Mouse (Mus musculus) brown adipose tissue, adult 24 weeks (tissue): Measurements from ENCODE around the gene Sapcd1. TPM values are rescaled to one million over a fixed set of nuclear protein-coding genes. Genes with fewer than 3 reads are reported as not detected.

ENCODE experiments used
- H3K27ac ChIP-seq: fragments of 200-500 bp; replicated peaks from 2 replicates; pipeline ENCODE4 v1.5.1; 2012; ENCODE audit warnings: low read depth, mild to moderate bottlenecking, low read length
- H3K4me1 ChIP-seq: fragments of 200-500 bp; 2 replicates; pipeline ENCODE4 v1.6.1; 2012; ENCODE audit warnings: low read length, mixed read lengths; ENCODE audit not compliant: control insufficient read depth, insufficient read depth, insufficient read length
- H3K4me3 ChIP-seq: fragments of 200-500 bp; 2 replicates; pipeline ENCODE4 v1.5.1; 2012; ENCODE audit warnings: low read depth, mild to moderate bottlenecking, low read length, moderate library complexity; ENCODE audit not compliant: insufficient read depth
- polyA plus RNA-seq: library from polyadenylated mRNA; stranded (reverse); fragments of >200 nt; gene quantifications from 2 replicates; pipeline ENCODE4 v1.2.4, GENCODE M21; 2012; ENCODE audit not compliant: missing spikeins, insufficient read depth, insufficient read length

The Sapcd1 gene
- polyA plus RNA-seq, 1 experiment: not detected

- no peak overlapping the region for H3K4me3 ChIP-seq
- peaks cover 3% of the 10 kb centered on the region; the same call in 1 of the 2 replicates for H3K4me1 ChIP-seq
- no peak overlapping the region for H3K27ac ChIP-seq
Observed at GRCm38 (mm10) chr17:35024691-35025488, 2.9 kb downstream of the Sapcd1 start.

GRCm38 (mm10) chr17:35024261-35024660, 3.6 kb downstream of the Sapcd1 start:
- H3K27ac ChIP-seq: no peak overlapping the region
- peaks cover 3% of the 10 kb centered on the region; the same call in 1 of the 2 replicates for H3K4me1 ChIP-seq
- H3K4me3 ChIP-seq: no peak overlapping the region

GRCm38 (mm10) chr17:35023756-35024155, 4.1 kb downstream of the Sapcd1 start:
- Histone ChIP-seq H3K4me3 (no peak overlapping the region), H3K4me1 (peaks cover 3% of the 10 kb centered on the region; the same call in 1 of the 2 replicates), H3K27ac (no peak overlapping the region)

- H3K4me3 ChIP-seq: no peak overlapping the region
- no peak overlapping the region; the same call in 1 of the 2 replicates for H3K27ac ChIP-seq
- peaks cover 3% of the 10 kb centered on the region; the same call in 1 of the 2 replicates for H3K4me1 ChIP-seq
Observed at GRCm38 (mm10) chr17:35023221-35023620, 4.6 kb downstream of the Sapcd1 start.

GRCm38 (mm10) chr17:35022541-35023060, 5.2 kb downstream of the Sapcd1 start:
- H3K4me3 ChIP-seq: no peak overlapping the region
- peak overlapping the region; percentile 94 for H3K27ac ChIP-seq
- H3K4me1 ChIP-seq: peaks cover 3% of the 10 kb centered on the region; the same call in 1 of the 2 replicates

- peaks cover 3% of the 10 kb centered on the region; the same call in 1 of the 2 replicates for H3K4me1 ChIP-seq
- H3K27ac ChIP-seq: peak overlapping the region; percentile 94
- peak overlapping the region; percentile 42; the same call in 1 of the 2 replicates for H3K4me3 ChIP-seq
Observed at GRCm38 (mm10) chr17:35021842-35022477, 5.9 kb downstream of the Sapcd1 start.

- Histone ChIP-seq H3K4me3 (peak overlapping the region; percentile 42), H3K27ac (peak overlapping the region; percentile 94), H3K4me1 (peaks cover 3% of the 10 kb centered on the region; the same call in 1 of the 2 replicates)
Observed at GRCm38 (mm10) chr17:35021163-35021808, 6.5 kb downstream of the Sapcd1 start.

- Histone ChIP-seq H3K27ac (no peak overlapping the region), H3K4me3 (no peak overlapping the region), H3K4me1 (peaks cover 3% of the 10 kb centered on the region; the same call in 1 of the 2 replicates)
Observed at GRCm38 (mm10) chr17:35020551-35020950, 7.3 kb downstream of the Sapcd1 start.

- no peak overlapping the region for H3K4me3 ChIP-seq
Observed at GRCm38 (mm10) chr17:35019894-35020293, 7.9 kb downstream of the Sapcd1 start.

GRCm38 (mm10) chr17:35018171-35018570, 9.6 kb downstream of the Sapcd1 start:
- H3K27ac ChIP-seq: no peak overlapping the region
- H3K4me1 ChIP-seq: peaks cover 3% of the 10 kb centered on the region; the same call in 1 of the 2 replicates
- no peak overlapping the region for H3K4me3 ChIP-seq

More at GRCm38 (mm10) chr17:35019894-35020293, 7.9 kb downstream of the Sapcd1 start:
- Histone ChIP-seq H3K4me1 (peaks cover 3% of the 10 kb centered on the region; the same call in 1 of the 2 replicates), H3K27ac (no peak overlapping the region)

GRCm38 (mm10) chr17:35017706-35018030, 10.1 kb downstream of the Sapcd1 start:
- H3K4me3 ChIP-seq: no peak overlapping the region
- peaks cover 2% of the 10 kb centered on the region; the same call in 1 of the 2 replicates for H3K4me1 ChIP-seq
- H3K27ac ChIP-seq: no peak overlapping the region

- no peak overlapping the region for H3K4me3 ChIP-seq
Observed at GRCm38 (mm10) chr17:35016791-35017705, 10.8 kb downstream of the Sapcd1 start.

GRCm38 (mm10) chr17:35016376-35016775, 11.4 kb downstream of the Sapcd1 start, which contains the start of gene Vwa7:
Vwa7 (plus strand) TSS chr17:35016579.
- Histone ChIP-seq H3K4me3 (no peak within 1 kb of the TSS), H3K4me1 (no peaks in the 10 kb centered on the region), H3K27ac (no peak within 1 kb of the TSS)

More at GRCm38 (mm10) chr17:35016791-35017705, 10.8 kb downstream of the Sapcd1 start:
- no peaks in the 10 kb centered on the region for H3K4me1 ChIP-seq
- H3K27ac ChIP-seq: no peak overlapping the region

- no peak overlapping the region for H3K27ac ChIP-seq
- no peaks in the 10 kb centered on the region for H3K4me1 ChIP-seq
- no peak overlapping the region for H3K4me3 ChIP-seq
Observed at GRCm38 (mm10) chr17:35015296-35015695, 12.5 kb downstream of the Sapcd1 start.
